Mouse (Mus musculus): ENCODE data around the gene Hnf1b.

DNA sequence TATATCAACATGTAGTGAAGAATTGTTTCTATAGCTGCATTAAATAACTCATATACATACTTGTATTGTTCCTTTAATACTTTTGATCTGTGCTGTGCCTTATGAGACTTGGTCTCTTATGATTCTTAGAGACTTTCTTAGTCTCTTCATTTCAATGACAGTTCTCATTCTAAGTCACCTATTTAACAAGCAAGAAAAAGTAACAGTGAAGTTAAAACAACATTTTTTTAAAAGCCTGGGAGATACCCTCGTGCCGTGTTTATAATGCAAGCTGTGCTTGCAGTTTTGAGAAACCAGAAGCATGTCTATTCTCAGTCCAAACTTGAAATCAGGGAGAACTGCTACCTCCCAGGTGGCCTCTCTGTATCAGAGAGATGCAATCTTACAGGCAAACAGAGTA is 4.8 kb downstream of the Hnf1b start:
- TF ChIP-seq CTCF (IDR thresholded peaks at IDR 0.05; ENCODE audit: low read depth) (no peak), EP300 (IDR thresholded peaks at IDR 0.05; ENCODE audit: low read depth) (no peak)
